Mouse (Mus musculus): Measurements from ENCODE around the gene Bloc1s3.

Bloc1s3 gene

DNA sequence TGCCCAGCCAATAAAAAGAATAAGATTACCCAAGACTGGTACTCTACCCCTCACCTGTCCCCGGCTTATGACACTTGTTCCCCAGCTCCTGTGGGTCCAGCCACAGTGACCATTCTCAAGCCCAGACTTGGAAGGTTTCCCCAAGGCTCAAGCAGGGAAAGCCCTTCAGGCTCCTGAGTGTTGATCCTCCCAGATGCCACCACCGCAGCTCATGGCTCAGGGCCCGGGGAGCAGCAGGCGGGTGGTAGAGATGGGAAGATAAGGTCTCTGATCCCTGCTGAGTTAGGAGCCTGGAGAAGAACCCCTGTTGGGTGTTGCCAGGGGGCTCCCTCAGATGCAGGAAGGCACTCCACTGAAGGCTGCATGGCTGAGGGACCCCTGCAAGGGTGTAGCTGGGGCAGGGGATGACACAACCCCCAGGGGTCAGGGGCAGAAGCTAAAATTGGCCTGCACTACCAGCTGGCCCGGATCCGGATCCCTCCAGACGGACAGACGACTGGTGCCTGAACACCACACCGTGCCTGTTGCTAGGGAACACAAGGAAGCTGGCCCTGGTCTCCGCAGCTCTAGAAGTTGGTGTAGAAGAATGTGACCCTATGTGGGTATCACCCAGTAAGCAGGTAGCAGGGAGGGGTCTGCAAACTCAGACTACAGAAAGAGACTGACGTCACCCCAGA, 52.2 kb downstream of the Bloc1s3 start:
- no peak for DNase-seq (ENCODE audit: extremely low read depth, low read depth, low spot score)

DNA sequence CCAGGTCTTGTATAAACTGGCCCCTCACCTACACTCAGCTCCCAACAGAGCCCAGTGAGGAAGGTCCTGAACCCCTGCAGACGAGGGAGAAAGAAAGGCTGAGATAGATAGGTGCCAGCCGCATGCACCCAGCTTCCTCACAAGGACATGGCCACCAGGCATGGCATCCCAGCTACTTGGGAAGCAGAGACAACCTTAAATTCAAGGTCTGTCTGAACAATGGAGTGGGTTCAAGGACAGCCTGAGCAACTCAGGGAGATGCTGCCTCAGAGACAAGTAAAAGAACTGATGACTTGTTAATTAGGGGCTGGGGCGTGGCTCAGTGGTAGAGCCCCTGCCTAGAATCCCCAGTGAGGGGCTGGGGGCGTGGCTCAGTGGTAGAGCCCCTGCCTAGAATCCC, 53.0 kb downstream of the Bloc1s3 start:
- no peak for DNase-seq (ENCODE audit: extremely low read depth, low read depth, low spot score)

Measured in fat pad, adult 2 months (tissue).